Mouse (Mus musculus): ENCODE measurements around the gene F12. TPM values are rescaled to one million over a fixed set of nuclear protein-coding genes. Genes with fewer than 3 reads are reported as not detected.

Gene F12
- total RNA-seq (2023; ENCODE audit: inconsistent age), result 1.6 to 3.1 TPM (median 1.8 TPM) in 4 replicates

DNA sequence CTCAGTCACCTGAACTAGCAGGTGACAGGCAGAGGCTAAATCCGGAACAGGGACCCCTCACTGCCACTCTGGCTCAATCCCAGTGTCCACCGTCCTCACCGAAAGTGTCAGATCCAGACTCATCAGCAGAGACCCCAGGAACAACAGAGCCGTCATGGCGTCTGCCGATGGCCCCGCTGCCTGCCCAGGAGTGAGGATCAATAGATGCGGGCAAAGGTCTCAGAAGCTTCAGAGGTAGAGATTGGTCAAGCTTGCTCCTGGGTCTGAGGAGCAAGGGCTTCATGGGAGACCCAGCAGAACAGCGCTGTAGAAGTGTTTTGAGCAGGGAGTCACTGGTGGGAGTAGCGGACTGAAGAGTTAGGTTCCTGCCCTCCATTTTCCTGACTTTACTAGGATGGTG is at the start of gene F12:
Gene F12 (minus strand): TSS at position 181 of the 400 bp plus-strand sequence.

DNA sequence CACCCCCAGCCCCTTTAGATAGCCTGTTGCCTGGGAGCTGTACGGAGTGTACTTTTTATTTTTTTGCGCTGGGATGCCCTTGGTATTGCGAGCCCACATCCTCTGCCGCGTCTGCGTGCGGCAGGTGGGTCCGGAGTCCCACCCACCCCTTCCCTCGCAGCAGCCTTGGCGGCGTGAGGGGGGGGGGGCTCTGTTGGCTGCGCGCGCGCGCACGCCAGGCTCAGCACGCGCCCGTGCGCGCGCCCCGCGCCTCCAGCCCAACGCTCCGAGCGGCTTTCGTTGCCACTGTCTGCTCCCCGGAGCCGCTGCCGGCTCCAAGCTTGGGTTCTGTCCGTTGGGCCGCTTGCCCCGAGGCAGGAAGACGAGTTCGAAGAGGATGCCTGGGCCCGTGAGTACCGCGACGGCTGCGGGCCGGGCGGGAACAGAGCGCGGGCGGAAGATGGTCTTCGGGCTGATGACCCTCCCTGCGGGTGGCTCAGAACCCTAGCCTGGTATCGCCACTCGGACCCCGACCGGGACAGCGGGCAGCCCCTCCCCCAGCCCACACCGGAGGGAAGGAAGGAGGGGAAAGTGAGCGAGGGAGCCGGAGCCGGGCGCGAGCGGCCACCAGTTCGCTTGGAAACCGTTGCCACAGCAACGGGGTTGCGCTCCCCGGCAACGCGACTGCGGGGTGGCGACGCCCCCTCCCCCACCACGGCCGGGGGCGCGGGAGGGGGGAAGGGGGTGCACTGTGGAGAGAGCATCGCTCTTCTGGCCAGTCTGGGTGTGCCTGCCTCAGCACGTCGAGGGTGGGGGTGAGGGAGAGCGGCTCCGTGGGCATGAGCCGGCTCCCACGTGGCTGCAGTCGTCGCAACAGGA is 37.7 kb upstream of the F12 start, which contains the start of gene Prr7:
Gene Prr7 (plus strand): TSS at position 241 of the 858 bp plus-strand sequence.

DNA sequence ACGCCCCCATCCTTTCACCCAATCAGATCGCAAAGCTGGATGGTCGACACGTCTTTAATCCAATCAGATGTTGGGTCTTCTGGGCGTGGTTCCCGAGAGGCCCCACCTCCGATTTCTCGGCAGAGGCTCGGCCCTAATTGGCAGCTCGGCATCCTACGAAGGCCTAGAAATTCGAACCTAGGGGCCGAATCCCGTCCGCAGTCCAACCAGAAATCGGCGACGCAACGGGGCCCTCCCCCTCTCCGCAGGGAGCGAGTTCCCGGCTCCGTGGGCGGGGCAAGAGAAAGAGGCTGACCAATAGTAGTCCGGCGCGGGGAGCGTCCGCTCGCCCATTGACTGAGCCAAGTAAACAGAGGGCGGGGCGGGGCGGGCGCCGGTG is 18.3 kb upstream of the F12 start, which contains the start of gene Grk6:
Gene Grk6 (plus strand): TSS at position 136 of the 379 bp plus-strand sequence.

DNA sequence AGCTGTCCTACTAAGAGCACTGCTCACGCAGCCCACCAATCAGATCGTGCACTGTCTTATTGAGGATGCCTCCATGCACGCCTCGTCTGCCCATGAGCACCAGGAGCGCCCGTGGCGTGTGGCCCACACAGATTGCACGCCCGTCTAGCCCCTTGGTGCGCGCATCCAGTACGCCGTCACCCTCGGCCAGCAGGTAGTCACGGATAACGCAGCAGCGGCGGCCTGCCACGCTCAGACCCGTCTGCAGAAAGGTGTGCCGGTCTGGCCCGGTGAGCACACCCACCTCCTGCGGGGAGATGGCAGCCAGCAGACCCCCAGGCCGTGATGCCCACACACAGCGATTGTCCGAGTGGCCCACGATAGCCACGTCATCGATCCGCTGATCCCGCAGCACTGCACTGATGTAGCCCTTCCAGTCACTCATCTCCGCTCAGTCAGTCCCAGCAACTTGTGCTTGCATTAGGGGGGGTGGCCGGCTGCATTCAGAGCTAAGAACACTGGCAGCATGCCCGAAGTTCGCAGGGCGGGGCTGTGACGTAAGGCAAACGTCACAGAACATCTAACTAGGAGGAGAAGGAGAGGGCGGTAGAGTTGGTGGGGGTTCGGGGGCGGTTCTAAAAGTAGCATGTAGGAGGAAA is 11.7 kb downstream of the F12 start, which contains the start of gene Pfn3:
Gene Pfn3 (minus strand): TSS at position 490 of the 638 bp plus-strand sequence.

DNA sequence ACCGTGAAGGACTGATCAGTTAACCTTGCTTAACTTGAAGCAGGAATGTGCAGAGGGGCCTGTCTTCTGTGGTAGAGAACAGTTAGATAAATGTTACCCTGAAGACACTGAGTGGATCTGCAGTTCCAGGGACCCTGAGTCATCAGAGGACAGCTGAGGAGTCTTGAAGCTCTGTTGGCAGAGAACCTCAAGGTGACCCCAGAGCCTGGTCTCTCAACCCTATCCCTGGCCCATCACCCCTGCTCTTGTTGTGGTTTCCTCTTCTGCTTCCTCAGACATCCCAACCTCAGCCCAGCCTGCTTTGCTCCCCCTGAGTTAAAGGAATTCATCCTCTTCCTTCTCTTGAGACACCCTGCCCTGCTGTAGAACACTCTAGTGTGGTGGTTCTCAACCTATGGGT is 28.5 kb downstream of the F12 start, which contains the start of gene Slc34a1:
Gene Slc34a1 (plus strand): TSS at position 100 of the 400 bp plus-strand sequence.

DNA sequence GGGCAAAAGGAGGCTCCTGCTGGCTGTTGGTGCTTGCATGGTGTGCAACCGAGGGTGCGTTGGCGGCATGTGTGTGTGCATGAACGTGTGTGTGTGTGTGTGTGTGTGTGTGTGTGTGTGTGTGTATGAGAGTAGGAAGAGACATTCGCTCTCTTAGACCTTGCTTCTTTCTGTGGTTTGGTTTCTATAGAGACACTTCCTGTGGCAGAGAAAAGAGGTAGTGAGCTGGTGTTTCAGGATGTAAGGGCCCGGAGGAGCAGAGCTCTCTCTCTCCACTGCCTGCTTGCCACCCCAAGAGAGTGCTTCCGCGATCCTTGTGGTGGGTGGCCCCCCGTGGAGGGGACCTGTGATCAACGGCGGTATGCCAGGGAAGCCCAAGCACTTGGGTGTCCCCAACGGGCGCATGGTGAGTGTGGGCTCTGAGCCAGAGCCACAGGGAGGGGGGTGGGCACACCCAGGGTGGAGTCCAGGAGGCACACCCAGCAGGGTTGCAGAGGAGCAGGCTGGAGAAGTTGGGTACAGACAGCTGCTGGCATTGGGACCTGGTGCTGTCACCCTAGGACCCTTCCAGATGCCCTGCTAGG is 57.0 kb downstream of the F12 start, which contains the start of gene Rgs14:
Gene Rgs14 (plus strand): TSS at position 202 of the 584 bp plus-strand sequence.

Other genes starting within 250 kb of the F12 start
- 174 to 194 TPM (median 186 TPM) in 4 replicates for gene Nsd1, start 217.0 kb downstream of the F12 start, total RNA-seq (2023; ENCODE audit: inconsistent age)
- gene Prelid1, start 106.3 kb downstream of the F12 start, total RNA-seq (2023; ENCODE audit: inconsistent age), result 127 to 142 TPM (median 132 TPM) in 4 replicates
- 56.0 to 78.1 TPM (median 72.9 TPM) in 4 replicates for gene Rab24, start 104.8 kb downstream of the F12 start, total RNA-seq (2023; ENCODE audit: inconsistent age)
- gene Mxd3, start 97.0 kb downstream of the F12 start, total RNA-seq (2023; ENCODE audit: inconsistent age), result 1.8 to 2.6 TPM (median 2.2 TPM) in 4 replicates
- gene Lman2, start 64.0 kb downstream of the F12 start, total RNA-seq (2023; ENCODE audit: inconsistent age), result 110 to 124 TPM (median 118 TPM) in 4 replicates
- gene Rgs14, start 57.1 kb downstream of the F12 start, total RNA-seq (2023; ENCODE audit: inconsistent age), result 67.6 to 76.8 TPM (median 73.8 TPM) in 4 replicates
- 0.15 to 0.63 TPM (median 0.37 TPM) in 4 replicates for gene Slc34a1, start 28.6 kb downstream of the F12 start, total RNA-seq (2023; ENCODE audit: inconsistent age)
- gene Pfn3, start 11.6 kb downstream of the F12 start, total RNA-seq (2023; ENCODE audit: inconsistent age), result not detected in 4 replicates
- 461 to 500 TPM (median 466 TPM) in 4 replicates for gene Grk6, start 18.3 kb upstream of the F12 start, total RNA-seq (2023; ENCODE audit: inconsistent age)
- 32.8 to 35.9 TPM (median 35.6 TPM) in 4 replicates for gene Prr7, start 37.5 kb upstream of the F12 start, total RNA-seq (2023; ENCODE audit: inconsistent age)
- 0.29 to 0.61 TPM (median 0.48 TPM) in 3 of 4 replicates, not detected in the other for gene Dbn1, start 61.3 kb upstream of the F12 start, total RNA-seq (2023; ENCODE audit: inconsistent age)
- 23.1 to 32.2 TPM (median 27.2 TPM) in 4 replicates for gene Pdlim7, start 86.9 kb upstream of the F12 start, total RNA-seq (2023; ENCODE audit: inconsistent age)
- 312 to 332 TPM (median 327 TPM) in 4 replicates for gene Dok3, start 102.5 kb upstream of the F12 start, total RNA-seq (2023; ENCODE audit: inconsistent age)
- gene Ddx41, start 109.9 kb upstream of the F12 start, total RNA-seq (2023; ENCODE audit: inconsistent age), result 135 to 156 TPM (median 143 TPM) in 4 replicates
- 144 to 171 TPM (median 151 TPM) in 4 replicates for gene Fam193b, start 144.3 kb upstream of the F12 start, total RNA-seq (2023; ENCODE audit: inconsistent age)
- gene Tmed9, start 146.9 kb upstream of the F12 start, total RNA-seq (2023; ENCODE audit: inconsistent age), result 83.2 to 101 TPM (median 86.8 TPM) in 4 replicates
- gene B4galt7, start 173.1 kb upstream of the F12 start, total RNA-seq (2023; ENCODE audit: inconsistent age), result 22.5 to 24.4 TPM (median 23.2 TPM) in 4 replicates
- gene Caml, start 196.2 kb upstream of the F12 start, total RNA-seq (2023; ENCODE audit: inconsistent age), result 17.3 to 18.7 TPM (median 17.5 TPM) in 4 replicates
- 100 to 113 TPM (median 107 TPM) in 4 replicates for gene Ddx46, start 208.2 kb upstream of the F12 start, total RNA-seq (2023; ENCODE audit: inconsistent age)